Mouse (Mus musculus) embryonic facial prominence, embryonic 11.5 days (tissue): Measurements from ENCODE around the gene Foxn3. TPM values are rescaled to one million over a fixed set of nuclear protein-coding genes. Genes with fewer than 3 reads are reported as not detected.

Experiments used
- ATAC-seq: fragments of 200-750 bp; cut with Nextera tagmentation; replicated peaks from 2 replicates; pipeline ENCODE4 v1.8.0; 2017; ENCODE audit warnings: low read depth; ENCODE audit not compliant: insufficient number of reproducible peaks, low FRiP score, low TSS enrichment
- DNase-seq: peaks from one replicate; pipeline ENCODE4 v3.0.0-alpha.2; 2015; ENCODE audit warnings: low spot score
- H3K27ac ChIP-seq: fragments of 300-500 bp; sonication (generic); replicated peaks from 2 replicates; pipeline ENCODE4 v1.5.1; 2014; ENCODE audit warnings: mild to moderate bottlenecking, low read depth, low read length, control low read depth
- H3K27me3 ChIP-seq: fragments of 300-500 bp; sonication (generic); 2 replicates; pipeline ENCODE4 v1.6.1; 2014; ENCODE audit warnings: mild to moderate bottlenecking, low read length, moderate library complexity, mixed read lengths; ENCODE audit not compliant: control insufficient read depth, insufficient read depth
- H3K36me3 ChIP-seq: fragments of 300-500 bp; sonication (generic); replicated peaks from 2 replicates; pipeline ENCODE4 v1.6.1; 2014; ENCODE audit warnings: low read depth, mild to moderate bottlenecking, low read length, moderate library complexity, mixed read lengths; ENCODE audit not compliant: control insufficient read depth, insufficient read depth
- H3K4me1 ChIP-seq: fragments of 300-500 bp; sonication (generic); 2 replicates; pipeline ENCODE4 v1.6.1; 2014; ENCODE audit warnings: low read length, mixed read lengths; ENCODE audit not compliant: control insufficient read depth, insufficient read depth
- H3K4me2 ChIP-seq: fragments of 300-500 bp; sonication (generic); 2 replicates; pipeline ENCODE4 v1.6.1; 2014; ENCODE audit warnings: low read depth, mild to moderate bottlenecking, control low read depth, low read length, moderate library complexity
- H3K4me3 ChIP-seq: fragments of 300-500 bp; sonication (generic); 2 replicates; pipeline ENCODE4 v1.5.1; 2014; ENCODE audit warnings: low read depth, low read length, control low read depth
- H3K9ac ChIP-seq: fragments of 300-500 bp; sonication (generic); replicated peaks from 2 replicates; pipeline ENCODE4 v1.6.1; 2014; ENCODE audit warnings: mild to moderate bottlenecking, control low read depth, low read length
- H3K9me3 ChIP-seq: fragments of 300-500 bp; sonication (generic); replicated peaks from 2 replicates; pipeline ENCODE4 v1.6.1; 2016; ENCODE audit warnings: mild to moderate bottlenecking, low read length, inconsistent platforms, mixed read lengths; ENCODE audit not compliant: control insufficient read depth
- WGBS: fragments of 180-500 bp; shearing (Covaris S2); extraction: QIAGEN DNeasy Blood & Tissue Kit; methylation state at CpG from one replicate; pipeline ENCODE4 v1.1.7; 2014; 5-methylcytosine and 5-hydroxymethylcytosine counted together
- polyA plus RNA-seq: library from polyadenylated mRNA; unstranded; fragments of >200 nt; fragmentation: Nextera tagmentation; extraction: Ambion mirVana; gene quantifications from 2 replicates; pipeline ENCODE4 v1.2.1, GENCODE M21; 2014

Gene Foxn3
- polyA plus RNA-seq, 1 experiment from 2014 or later: 80.5 TPM

GRCm38 (mm10) chr12:99305324-99305723 lies 258.1 kb downstream of the Foxn3 start:
- DNase-seq: no peak
- Histone ChIP-seq H3K36me3 (no peaks in the 10 kb centered on the region), H3K27ac (no peak overlapping the region), H3K9ac (no peak overlapping the region), H3K4me2 (no peak overlapping the region), H3K4me1 (peaks cover 9% of the 10 kb centered on the region; the same call in 1 of the 2 replicates), H3K4me3 (no peak overlapping the region), H3K9me3 (no peaks in the 10 kb centered on the region), H3K27me3 (no peaks in the 10 kb centered on the region)
- ATAC-seq: no peak
- 82% methylated on average over 2 of the region's 2 CpGs for WGBS

- Histone ChIP-seq H3K27ac (no peak overlapping the region), H3K4me3 (no peak overlapping the region), H3K9me3 (no peaks in the 10 kb centered on the region), H3K4me1 (peaks cover 9% of the 10 kb centered on the region), H3K36me3 (no peaks in the 10 kb centered on the region), H3K27me3 (no peaks in the 10 kb centered on the region), H3K9ac (no peak overlapping the region), H3K4me2 (no peak overlapping the region)
- ATAC-seq: no peak
- peak; percentile 53 for DNase-seq
- WGBS: 51% methylated on average over 5 of the region's 5 CpGs
Measured at GRCm38 (mm10) chr12:99304056-99304455, 259.3 kb downstream of the Foxn3 start.

GRCm38 (mm10) chr12:99303581-99303980 lies 259.8 kb downstream of the Foxn3 start:
- Histone ChIP-seq H3K4me3 (no peak overlapping the region), H3K9me3 (no peaks in the 10 kb centered on the region), H3K9ac (peak overlapping the region; percentile 15; the same call in 1 of the 2 replicates), H3K36me3 (no peaks in the 10 kb centered on the region), H3K27me3 (no peaks in the 10 kb centered on the region), H3K4me1 (peaks cover 9% of the 10 kb centered on the region), H3K27ac (no peak overlapping the region), H3K4me2 (no peak overlapping the region)
- no peak for ATAC-seq
- 39% methylated on average over 6 of the region's 6 CpGs for WGBS
- no peak for DNase-seq

- no peak for ATAC-seq
- peaks cover 7% of the 10 kb centered on the region for H3K4me1 ChIP-seq
Measured at GRCm38 (mm10) chr12:99299900-99300299, 263.5 kb downstream of the Foxn3 start.

GRCm38 (mm10) chr12:99298851-99299600 lies 264.4 kb downstream of the Foxn3 start:
- Histone ChIP-seq H3K9ac (no peak overlapping the region), H3K27me3 (no peaks in the 10 kb centered on the region), H3K36me3 (no peaks in the 10 kb centered on the region), H3K4me2 (no peak overlapping the region), H3K4me3 (no peak overlapping the region), H3K27ac (no peak overlapping the region), H3K9me3 (no peaks in the 10 kb centered on the region), H3K4me1 (peaks cover 4% of the 10 kb centered on the region)
- DNase-seq: no peak
- no peak for ATAC-seq
- WGBS: 35% methylated on average over 12 of the region's 12 CpGs

More at GRCm38 (mm10) chr12:99299900-99300299, 263.5 kb downstream of the Foxn3 start:
- Histone ChIP-seq H3K36me3 (no peaks in the 10 kb centered on the region), H3K9me3 (no peaks in the 10 kb centered on the region), H3K4me3 (no peak overlapping the region), H3K27ac (no peak overlapping the region), H3K4me2 (no peak overlapping the region), H3K9ac (no peak overlapping the region), H3K27me3 (no peaks in the 10 kb centered on the region)
- DNase-seq: no peak
- WGBS: 32% methylated on average over 4 of the region's 4 CpGs

- H3K4me2 ChIP-seq: no peak overlapping the region
- no peaks in the 10 kb centered on the region for H3K27me3 ChIP-seq
- no peaks in the 10 kb centered on the region; the same call in 1 of the 2 replicates for H3K4me1 ChIP-seq
- H3K9me3 ChIP-seq: no peaks in the 10 kb centered on the region
- no peak overlapping the region for H3K9ac ChIP-seq
- no peaks in the 10 kb centered on the region for H3K36me3 ChIP-seq
- no peak overlapping the region for H3K4me3 ChIP-seq
- WGBS: 74% methylated on average over 6 of the region's 6 CpGs
- H3K27ac ChIP-seq: no peak overlapping the region
- no peak for ATAC-seq
- DNase-seq: no peak
Measured at GRCm38 (mm10) chr12:99298242-99298641, 265.1 kb downstream of the Foxn3 start.

GRCm38 (mm10) chr12:99297792-99298191 lies 265.6 kb downstream of the Foxn3 start:
- DNase-seq: no peak
- Histone ChIP-seq H3K27me3 (no peaks in the 10 kb centered on the region), H3K4me3 (no peak overlapping the region), H3K36me3 (no peaks in the 10 kb centered on the region), H3K9ac (no peak overlapping the region), H3K9me3 (no peaks in the 10 kb centered on the region), H3K4me2 (no peak overlapping the region), H3K4me1 (no peaks in the 10 kb centered on the region; the same call in 1 of the 2 replicates), H3K27ac (no peak overlapping the region)
- 78% methylated on average over 2 of the region's 2 CpGs for WGBS
- ATAC-seq: no peak

GRCm38 (mm10) chr12:99293532-99293931 lies 269.9 kb downstream of the Foxn3 start:
- no peak overlapping the region for H3K4me3 ChIP-seq
- H3K9ac ChIP-seq: no peak overlapping the region
- DNase-seq (no peak), ATAC-seq (no peak)
- H3K27me3 ChIP-seq: no peaks in the 10 kb centered on the region
- peaks cover 2% of the 10 kb centered on the region; the same call in 1 of the 2 replicates for H3K36me3 ChIP-seq
- H3K9me3 ChIP-seq: no peaks in the 10 kb centered on the region
- H3K27ac ChIP-seq: no peak overlapping the region
- H3K4me2 ChIP-seq: no peak overlapping the region
- H3K4me1 ChIP-seq: no peaks in the 10 kb centered on the region
- WGBS: 80% methylated on average over 7 of the region's 7 CpGs
